Mouse (Mus musculus): ENCODE data around the gene Itpkb.

DNA sequence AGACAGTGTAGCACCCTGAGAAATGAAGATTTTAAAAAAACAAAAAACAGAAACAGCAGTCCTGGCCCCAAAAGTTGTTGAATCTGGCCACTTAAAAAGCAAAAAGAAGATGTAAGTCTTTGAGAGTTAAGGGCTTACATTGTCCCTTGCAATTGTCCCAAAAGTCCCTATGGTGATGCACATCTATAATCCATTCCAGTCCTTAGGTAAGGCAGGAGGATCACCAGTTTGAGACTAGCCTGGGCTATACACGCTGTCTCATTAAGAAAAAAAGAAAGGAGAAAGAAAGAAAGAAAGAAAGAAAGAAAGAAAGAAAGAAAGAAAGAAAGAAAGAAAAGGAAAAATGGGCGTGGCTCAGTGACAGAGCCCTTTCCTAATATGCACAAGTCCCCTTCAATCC lies 34.4 kb downstream of the Itpkb start:
- TF ChIP-seq CTCF (IDR thresholded peaks at IDR 0.05; ENCODE audit: low read depth, low read length) (no peak), EP300 (IDR thresholded peaks at IDR 0.05; ENCODE audit: insufficient read depth, low read depth, low read length) (no peak)
